Mouse (Mus musculus) Muller cell, postnatal 12 days (primary cell): ENCODE measurements around the gene Tbc1d9b.

Experiments used
- DNase-seq: peaks from one replicate; pipeline ENCODE4 v3.0.0-alpha.2; 2015; ENCODE audit errors: inconsistent ontology term

Tbc1d9b gene

DNA sequence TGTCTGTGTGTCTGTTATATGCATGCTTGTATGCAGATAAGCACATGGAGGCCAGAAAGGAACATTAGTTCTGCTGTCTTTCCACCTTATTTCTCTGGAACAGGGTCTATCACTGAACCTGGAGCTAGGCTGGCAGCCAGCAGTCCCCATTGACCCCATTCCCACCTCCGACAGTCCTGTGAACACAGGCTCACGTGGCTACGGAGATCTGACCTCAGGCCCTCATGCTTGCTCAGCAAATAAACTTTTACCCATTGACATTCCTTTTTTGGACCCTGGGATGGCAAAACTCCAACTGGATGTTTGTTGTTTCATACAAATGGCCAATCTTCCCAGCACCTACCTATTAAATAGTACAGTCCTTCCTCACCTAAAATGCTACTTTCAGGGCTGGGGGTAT, 45.2 kb downstream of the Tbc1d9b start:
- DNase-seq = no peak

DNA sequence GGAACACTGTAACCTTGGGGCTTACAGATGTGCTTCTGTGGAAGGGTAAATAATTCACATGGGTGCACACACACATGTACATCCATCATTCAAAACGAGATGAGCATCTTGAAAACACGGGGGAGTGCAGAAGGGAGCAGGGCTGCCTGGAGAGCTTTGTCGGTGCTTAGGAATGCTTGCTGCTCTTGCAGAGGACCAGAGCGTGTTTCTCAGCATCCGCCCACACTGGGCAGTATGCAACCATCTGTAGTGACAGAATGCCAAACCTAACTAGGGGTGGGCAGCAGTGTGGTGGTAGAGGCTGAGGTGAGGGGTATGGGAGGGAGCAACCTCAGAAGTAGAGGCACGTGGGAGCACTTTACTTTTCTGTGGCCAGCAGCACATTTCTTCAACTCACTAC, 45.9 kb downstream of the Tbc1d9b start:
- no peak for DNase-seq

DNA sequence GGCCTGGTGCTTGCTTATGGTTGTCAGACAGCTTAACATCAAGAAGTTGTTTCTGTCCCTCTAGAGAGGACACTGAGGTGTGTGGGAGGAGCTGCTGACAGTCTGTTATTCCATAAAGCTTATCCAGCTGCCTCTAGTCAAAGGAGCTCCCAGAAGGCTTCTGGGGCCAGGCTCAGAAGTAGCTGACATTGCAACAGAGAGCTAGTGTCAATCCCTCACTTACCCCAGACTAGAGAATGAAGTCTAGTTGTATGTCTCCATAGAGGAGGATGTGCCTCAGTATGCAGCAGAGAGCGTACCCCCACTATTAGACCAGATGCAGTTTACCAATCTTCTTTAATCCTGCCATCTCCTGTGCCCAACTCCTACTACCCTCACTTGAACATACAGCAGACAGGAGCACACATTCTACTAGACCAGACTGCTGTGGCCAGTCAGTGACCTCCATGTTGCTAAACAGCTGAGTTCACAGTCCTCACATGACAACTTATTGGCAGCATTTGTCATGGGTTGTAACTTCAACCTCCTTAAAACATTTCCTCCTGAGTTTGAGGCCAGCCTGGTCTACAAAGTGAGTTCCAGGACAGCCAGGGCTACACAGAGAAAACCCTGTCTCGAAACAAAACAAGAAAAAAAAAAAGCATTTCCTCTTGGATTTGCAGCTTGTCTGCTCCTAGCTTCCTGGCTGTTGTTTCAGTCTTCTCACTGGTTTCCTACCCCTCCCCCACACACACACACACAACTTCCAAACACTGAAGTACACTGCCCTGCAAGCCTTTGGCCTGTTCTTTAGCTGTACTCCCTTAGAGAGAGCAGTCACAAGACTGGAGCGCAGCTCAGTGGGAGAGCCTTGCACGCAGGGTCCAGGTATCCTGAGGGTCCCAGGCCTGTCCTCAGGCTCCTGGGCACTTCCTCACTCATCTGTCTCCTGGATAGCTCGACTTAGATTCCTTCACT, 47.6 kb downstream of the Tbc1d9b start:
- no peak for DNase-seq

DNA sequence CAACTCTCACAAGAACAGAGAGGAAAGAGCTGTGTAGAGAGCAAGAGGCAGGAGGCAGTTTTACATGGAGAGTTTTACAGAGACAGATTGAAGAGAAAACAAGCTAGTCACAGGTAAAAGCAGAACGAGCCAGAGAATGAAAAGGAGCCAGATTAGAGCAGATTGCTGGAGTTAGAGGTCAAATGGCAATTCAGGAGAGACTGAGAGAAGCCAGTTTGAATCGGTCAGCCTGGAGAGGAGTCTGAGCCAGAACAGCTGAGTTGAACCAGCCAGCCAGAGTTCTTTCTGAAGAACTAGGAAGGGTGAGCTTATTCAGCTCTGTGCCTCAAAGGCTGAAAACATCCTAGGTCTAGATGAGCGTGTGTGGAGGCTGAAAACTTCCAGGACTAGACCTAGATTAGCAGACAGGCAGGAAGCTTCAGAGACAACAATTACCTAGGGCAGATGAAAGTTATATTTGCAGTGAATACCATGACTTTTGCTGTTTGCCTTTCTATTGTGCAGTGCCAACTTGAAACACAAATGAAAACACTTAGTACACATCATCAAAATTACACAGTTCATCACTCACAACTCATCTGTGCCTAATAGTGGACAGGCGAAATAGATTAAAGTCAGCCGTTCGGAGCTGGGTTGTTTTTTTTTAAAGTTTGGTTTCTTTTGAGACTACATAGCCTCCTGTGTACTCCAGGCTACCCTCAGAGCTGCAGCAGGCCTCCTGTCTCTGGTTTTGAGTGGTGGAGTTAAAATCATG, 49.5 kb downstream of the Tbc1d9b start:
- no peak for DNase-seq

DNA sequence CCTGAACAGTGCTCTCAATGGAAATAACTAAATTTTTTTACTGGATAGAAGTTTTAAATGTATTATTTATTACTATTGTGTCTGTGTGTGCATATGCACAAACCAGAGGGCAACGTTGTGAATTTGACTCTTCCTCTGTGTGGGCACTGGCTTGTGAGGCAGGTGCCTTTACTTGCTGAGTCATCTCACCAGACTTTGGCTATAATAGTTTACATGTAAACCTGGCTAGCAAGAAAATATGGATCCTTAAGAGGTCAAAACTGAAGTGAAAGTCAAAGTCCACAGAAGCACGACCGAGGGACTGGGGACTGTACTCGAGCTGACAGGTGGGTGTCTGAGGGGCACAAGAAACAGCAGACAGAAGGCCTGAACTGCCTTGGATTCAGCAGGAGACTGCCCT, 51.5 kb downstream of the Tbc1d9b start:
- no peak for DNase-seq

DNA sequence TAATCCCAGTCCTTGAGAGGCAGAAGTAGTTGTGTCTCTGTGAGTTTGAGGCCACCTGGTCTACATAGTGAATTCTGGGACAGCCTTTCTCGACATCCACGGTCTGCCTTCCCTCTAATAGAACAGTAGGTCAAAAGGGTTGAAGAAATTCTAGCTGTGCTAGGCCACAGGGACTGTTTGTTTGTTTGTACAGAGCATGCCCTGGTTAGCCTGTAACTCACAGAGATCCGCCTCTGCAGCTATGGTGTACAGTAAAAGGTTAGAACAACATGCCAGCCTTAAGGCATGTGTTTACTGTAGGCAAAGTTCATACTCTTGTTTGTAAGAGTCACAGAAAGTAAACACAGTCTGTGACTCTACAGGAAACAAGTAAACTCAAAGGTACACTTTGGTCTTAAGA, 53.6 kb downstream of the Tbc1d9b start:
- DNase-seq = no peak

DNA sequence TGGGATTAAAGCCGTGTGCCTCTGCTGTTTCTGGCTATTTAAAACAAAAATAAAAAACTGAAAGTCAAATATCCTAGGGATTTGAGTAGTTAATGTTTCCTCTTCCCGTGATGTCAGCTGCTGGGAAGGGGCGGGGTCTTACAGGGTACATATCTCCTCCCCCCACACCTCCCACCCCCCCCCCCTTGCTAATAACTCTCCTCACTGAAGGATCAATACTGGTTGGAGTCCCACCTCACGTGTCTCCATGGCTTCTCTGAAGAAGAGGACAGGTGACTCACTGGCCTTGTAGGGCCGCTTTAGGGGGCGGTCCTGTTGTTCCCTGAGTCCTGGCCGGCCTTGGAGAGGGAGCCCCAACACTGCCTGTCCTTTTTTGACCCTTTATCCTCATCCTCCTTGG, 57.5 kb downstream of the Tbc1d9b start:
- no peak for DNase-seq

DNA sequence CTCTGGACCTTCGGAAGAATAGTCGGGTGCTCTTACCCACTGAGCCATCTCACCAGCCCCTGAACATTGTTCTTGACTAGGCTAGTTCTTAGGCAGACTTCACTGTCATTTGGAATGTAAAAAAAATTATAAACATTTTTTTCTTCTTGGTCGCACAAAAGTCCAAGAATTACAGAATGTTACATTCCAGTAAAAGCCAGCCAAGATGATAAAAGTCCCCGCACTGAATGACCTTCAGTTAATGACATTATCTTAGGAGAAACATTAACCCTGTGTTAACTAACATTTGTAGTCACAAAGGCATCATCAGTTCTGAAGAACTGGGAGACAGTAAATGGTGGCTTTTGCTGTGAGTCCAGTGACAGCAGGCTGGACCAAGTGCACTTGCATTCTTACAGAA, 59.2 kb downstream of the Tbc1d9b start:
- no peak for DNase-seq

DNA sequence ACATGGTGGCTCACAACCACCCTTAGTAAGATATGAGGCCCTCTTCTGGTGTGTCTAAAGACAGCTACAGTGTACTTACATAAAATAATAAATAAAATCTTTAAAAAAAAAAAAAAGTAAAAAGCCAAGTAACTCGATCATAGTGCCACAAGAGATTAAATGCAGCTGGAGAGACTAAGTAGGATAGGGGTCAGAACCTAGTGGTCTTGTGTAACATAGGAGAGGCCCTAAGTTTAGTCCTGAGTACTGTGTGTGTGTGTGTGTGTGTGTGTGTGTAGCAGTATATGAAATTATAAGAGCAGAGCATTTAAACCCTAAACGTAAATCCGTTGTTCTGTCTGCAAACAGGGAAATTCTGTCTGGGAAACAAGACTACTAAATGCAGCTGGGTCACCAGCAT, 61.1 kb downstream of the Tbc1d9b start:
- no peak for DNase-seq

DNA sequence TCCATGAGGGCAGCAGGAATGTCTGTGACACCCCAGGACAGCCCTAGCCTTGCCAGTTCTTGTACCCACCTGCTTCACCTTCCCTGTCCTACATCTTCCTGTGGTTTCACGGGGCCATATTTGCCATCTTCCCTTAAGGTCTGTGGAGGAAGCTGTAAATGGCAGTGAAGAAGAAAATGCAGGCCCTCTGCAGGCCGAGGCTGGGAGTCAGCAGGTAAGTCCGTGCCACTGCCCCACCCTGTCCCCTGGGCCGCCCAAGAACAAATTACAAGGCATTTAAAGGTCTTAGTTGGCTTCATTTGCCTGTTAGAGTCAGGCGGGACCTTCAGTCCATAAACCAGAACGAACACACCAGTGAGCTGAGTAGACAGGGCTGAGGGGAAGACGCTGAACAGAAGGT, 62.9 kb downstream of the Tbc1d9b start:
- DNase-seq = no peak

DNA sequence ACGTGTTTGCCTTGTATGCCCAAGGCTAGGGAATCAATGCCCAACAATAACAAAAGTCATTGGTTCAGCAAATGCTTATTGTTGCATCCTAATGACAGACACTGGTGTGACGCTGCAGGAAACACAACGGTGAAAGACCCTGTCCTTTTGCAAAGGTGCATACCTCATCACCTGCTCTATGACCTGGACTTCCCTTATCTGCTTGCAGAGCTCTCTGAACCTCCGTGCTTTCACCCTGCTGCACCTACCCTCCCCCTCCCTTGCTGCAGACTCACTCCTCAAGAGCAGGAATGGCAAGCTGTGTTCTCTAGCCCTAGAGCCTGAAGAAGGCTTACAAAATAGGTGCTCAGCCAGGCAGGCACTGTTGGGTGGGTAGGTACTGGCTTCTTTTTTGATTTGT, 63.6 kb downstream of the Tbc1d9b start:
- no peak for DNase-seq

DNA sequence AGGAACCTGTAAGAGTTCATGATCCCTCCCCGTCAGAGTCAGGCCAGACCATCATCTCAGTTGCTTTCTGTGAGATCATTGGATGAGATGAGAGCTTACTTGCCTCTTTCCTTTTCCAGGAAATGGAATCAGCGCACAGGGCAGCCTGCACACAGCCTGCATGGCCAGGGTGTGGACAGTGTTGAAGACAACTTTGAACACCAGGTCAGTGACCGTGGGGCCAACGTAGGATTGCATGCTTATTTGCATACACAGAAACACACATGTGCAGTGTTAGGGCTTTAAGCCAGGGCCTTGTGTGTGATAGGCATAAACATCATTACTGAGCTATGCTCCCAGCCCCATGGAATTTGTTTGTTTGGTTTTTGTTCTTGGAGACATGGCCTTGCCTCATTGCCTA, 66.3 kb downstream of the Tbc1d9b start:
- no peak for DNase-seq

DNA sequence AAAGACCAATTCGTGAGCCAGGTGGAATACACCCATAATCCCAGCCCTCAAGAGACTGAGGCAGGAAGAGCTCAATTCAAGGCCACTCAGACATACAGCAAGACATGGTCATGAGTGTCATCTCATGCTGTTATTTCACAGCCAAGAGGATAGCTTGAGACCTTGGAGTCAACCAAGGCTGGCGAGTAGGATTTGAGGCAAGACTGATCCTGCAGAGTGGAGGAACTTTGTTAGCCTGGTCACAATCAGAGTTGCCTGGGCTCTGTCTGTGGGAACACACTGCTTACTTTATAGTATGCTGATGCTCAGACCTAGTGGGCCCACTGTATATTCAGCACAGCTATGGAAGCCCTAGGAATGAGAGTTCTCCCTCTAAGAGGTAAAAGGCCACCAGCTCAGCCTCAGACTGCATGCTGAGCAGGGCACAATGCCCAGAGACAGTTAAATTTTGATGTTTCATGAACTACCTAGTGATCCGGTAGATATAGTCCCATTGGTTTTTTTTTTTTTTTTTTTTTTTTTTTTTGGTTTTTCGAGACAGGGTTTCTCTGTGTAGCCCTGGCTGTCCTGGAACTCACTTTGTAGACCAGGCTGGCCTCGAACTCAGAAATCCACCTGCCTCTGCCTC, 67.1 kb downstream of the Tbc1d9b start:
- no peak for DNase-seq

DNA sequence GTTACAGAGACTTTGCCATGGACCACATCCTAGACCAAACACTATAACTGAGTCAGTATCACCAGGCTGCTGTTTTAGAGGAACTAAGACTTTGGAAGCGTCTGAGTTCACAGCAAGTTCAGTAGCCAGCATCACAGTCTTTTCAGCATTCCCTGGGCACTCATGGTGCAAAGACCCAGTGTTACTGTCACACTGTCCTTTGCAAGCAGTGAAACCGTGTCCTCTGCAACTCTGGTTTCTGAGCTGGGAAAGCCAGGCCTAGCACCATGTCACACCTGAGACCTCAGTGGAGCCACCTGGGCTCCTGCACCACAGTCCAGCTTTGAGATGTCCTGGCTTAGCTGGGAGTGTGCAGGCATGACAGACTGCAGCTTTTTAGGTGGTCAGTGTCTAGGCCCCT, 67.7 kb downstream of the Tbc1d9b start:
- no peak for DNase-seq

DNA sequence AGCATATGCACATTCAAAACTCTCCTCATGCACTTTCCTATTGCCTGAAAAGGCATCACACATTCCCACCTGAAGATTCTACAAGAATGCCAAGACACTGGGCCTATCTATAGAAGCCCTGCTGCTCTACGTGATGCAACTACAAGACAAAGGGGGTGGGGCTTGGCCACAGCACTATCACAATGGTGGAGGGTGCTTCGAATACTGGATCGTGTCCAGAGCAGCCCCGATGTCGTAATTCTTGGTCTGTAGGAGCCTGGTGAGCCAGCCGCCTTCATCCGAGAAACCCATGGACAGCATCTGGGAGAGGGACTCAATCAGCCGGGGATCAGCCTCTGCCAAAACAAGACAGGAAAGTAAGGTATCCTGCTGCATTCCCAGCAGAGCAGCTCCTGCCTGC, 69.4 kb downstream of the Tbc1d9b start:
- no peak for DNase-seq

DNA sequence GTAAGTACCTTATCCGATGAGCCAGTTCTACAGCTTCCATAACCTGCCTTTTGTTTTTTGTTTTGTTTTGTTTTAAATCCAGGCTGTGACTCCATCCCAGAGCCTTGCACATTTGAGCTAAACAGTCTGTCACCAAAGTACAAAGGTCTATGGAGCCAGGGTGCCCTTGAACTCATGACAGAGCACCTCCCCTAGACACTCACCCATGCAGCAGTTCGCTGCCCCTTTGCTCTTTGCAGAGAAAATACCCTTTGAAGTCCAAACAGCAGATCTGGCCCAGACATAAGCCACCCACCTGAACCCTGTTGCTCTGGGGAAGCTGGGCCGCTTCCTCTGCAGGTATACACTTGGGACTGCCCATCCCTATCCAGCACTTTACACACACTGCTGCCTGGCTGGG, 70.4 kb downstream of the Tbc1d9b start:
- DNase-seq = no peak

DNA sequence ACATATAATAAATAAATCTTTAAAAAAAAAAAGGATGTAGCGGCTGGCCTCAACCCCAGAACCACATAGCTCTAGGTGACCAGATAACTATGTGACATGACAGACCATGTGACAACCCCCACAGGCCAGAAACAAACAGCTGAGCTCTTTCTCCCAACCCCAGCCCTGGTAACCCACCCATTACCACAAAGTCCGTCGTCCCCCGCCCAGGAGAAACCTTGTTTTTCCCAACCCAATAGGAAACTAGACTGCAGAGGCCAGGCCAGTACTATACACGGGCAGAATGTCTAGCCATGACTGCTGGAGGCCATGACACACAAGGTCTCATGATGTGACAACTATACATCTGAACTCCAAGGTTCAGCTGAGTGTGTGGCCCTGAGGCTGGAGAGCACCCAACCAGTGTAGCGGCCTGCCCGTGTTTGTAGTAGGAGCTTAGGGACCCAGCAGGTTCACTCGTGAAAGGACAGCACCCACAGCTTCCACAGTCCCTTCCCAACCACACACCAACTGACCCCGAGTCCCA, 72.2 kb downstream of the Tbc1d9b start:
- no peak for DNase-seq

DNA sequence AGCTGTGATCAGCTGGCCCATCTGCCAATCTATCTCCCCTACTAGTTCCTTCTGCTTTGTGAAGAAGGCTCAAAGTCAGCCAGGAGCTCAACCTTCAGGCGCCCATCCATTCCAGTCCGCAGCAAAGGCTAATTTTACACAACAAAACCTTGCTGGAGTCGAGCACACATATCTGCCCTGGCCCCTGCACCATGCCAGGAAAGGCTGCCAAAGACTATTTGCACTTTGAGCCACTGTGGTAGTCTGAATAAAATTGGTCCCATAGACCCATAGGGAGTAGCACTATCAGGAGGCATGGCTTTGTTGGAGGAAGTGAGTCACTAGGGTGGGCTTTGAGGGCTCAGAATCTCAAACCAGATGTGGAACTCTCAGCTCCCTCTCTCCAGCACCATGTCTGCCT, 74.2 kb downstream of the Tbc1d9b start:
- no peak for DNase-seq

DNA sequence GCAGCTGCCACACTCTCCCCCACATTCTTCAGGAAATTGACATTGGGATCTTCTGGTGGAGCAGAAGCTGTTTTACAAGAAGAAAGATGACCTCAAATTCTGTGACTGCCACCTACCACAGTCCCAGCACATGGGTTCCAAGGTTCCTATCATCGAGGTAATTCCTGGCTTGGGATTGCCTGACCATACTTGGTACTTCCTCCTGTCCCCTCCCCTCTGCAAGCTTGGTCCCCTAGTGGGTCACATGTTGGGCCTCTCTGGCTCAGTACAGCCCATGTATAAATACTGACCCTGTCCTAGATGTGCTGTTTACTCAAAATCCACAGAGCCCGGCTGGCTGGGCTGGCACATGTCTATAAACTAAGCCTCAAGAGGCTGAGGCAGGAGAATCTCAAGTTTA, 74.8 kb downstream of the Tbc1d9b start:
- no peak for DNase-seq

DNA sequence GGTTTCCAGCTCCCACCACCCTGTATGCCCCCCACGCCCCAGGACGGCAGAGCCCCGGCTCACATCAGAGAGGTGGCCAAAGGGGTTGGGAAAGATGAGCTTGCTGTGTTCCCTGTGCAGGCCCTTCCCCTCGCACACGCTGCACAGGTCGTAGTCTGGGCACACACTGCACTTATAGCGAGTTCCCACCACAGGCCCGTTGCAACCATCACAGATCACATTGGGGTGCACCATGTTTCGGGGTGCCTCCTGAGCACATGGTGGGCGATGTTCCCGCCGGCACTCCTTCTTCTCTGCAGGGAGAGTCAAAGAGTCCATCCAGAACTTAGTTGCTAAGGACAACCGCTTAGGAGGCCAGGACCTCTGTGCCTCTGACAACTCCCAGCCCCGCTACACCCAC, 76.1 kb downstream of the Tbc1d9b start:
- no peak for DNase-seq

DNA sequence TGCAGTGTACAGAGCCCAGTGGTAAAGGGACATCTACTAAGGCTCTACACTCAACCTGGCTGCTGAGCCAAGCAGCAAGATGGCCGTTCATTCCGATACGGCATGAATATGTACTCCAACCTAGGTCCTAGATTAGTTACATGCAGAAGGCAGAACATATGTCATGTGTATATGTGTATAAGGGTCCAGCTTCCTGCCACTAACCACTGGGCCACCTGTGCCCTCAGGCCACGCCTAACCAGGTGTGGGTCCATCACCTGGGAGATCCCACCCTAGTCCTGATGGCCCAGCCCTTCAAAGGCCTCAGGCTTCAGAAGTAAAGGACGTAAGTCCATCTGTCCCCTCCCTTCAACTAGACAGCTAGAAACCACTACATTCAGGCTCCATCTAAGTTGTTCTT, 76.8 kb downstream of the Tbc1d9b start:
- no peak for DNase-seq

DNA sequence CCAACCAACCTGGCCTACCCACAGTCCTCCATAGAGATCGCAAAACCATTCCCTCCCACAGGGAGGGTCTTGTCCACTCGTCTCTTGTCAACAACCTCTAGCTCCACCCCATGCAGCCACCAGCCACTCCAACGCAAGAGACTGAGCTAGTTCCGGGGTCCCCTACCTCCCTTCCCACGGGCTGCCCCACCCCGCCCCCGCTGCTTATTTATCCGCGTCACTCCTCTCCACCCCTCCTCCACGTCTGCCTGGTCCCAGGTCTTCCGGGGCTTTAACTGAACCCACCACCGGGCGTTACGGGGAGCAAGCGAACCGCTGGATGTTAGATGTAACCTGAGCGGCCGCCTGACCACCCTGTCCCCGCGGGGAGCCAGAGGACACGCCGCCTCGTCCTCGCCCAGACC, 78.9 kb downstream of the Tbc1d9b start:
- DNase-seq = peak; percentile 98
